Mouse (Mus musculus) small intestine, adult 10 weeks (tissue): ENCODE data around the gene Iqcf3. TPM values are rescaled to one million over a fixed set of nuclear protein-coding genes. Genes with fewer than 3 reads are reported as not detected.

Experiments used
- polyA plus RNA-seq: library from polyadenylated mRNA; stranded (reverse); fragments of 350-450 nt; fragmentation: Illumina TruSeq; extraction: RNeasy Lipid Tissue Mini Kit (QIAGEN cat#74804); gene quantifications from one replicate; pipeline ENCODE4 v1.2.3, GENCODE M21; 2014; ENCODE audit warnings: low replicate concordance

Gene Iqcf3
- 1.5 TPM for polyA plus RNA-seq

GRCm38 (mm10) chr9:106561531-106561930, at the start of gene Iqcf3:
Iqcf3 (minus strand) TSS chr9:106561631.

GRCm38 (mm10) chr9:106570896-106571295, 9.5 kb upstream of the Iqcf3 start, which contains the start of gene Iqcf4:
Iqcf4 (minus strand) TSS chr9:106570996.

DNA sequence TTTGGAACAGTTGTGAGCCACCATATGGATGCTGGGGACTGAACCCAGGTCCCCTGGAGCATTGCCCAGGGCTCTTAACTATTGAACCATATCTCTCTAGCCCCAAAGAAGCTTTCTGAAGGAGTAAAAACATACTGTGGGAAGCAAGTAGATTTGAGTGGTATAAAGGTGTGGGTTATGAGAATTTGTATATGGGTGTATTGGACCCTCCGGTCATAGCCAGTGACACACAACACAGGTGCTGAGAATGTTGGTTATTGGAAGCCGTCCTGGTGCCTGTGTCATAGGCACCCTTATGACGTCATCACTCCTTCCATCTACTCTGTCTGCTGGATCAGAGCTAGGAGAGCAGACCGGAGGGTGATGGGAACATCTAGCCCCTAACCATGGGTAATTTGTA, 47.2 kb downstream of the Iqcf3 start, which contains the start of gene Iqcf5:
Gene Iqcf5 (plus strand): TSS at position 301 of the 400 bp plus-strand sequence.

GRCm38 (mm10) chr9:106499667-106500066, 61.8 kb downstream of the Iqcf3 start, which contains the start of gene Iqcf1:
Iqcf1 (plus strand) TSS chr9:106499967.

DNA sequence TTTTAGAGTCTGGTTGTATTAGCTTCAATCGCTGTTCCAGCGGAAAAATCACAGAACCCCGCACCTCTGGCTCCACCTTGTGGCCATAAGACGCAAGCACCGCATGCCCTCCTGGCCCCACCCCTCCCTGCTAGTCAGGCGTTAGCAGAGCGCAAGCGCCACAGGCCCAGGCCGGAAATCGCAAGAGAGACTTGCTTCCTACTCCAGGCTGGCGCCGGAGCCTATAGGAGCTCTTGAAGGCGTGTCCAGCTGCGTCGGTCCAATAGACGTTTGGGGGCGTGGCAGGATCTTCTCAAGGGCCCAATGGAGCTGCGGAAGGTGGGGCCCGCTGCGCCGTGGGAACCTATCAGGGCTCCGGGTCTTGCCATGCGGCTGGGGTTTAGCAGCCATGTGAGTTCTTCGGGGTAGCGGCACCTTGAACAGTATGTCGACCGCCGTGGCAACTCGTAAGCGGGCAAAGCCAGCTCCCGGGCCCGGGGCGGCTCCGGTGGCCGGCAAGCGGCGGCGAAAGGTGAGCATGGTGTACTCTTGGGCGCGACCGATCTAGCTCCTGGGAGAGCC, 84.4 kb downstream of the Iqcf3 start, which contains the start of gene Parp3:
Gene Parp3 (minus strand): TSS at position 26 of the 561 bp plus-strand sequence.

DNA sequence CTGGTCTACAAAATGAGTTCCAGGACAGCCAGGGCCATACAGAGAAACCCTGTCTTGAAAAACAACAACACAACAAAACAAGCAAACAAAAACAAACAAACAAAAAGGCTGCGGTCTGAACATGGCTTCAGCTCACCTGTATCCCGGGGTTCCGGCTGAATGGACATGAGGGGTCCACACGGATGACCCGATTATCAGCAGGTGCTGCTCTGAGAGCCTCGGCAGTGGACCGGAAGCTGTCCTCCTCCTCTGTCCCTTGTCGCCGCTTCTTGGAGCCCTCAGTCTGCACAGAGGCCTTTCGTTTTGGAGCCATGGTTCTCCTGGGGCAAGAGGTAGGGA, 85.8 kb downstream of the Iqcf3 start, which contains the start of gene Rrp9:
Gene Rrp9 (plus strand): TSS at position 301 of the 339 bp plus-strand sequence.

GRCm38 (mm10) chr9:106465571-106466200, 95.7 kb downstream of the Iqcf3 start, which contains the start of gene Gpr62:
Gpr62 (minus strand) TSS chr9:106465938.

DNA sequence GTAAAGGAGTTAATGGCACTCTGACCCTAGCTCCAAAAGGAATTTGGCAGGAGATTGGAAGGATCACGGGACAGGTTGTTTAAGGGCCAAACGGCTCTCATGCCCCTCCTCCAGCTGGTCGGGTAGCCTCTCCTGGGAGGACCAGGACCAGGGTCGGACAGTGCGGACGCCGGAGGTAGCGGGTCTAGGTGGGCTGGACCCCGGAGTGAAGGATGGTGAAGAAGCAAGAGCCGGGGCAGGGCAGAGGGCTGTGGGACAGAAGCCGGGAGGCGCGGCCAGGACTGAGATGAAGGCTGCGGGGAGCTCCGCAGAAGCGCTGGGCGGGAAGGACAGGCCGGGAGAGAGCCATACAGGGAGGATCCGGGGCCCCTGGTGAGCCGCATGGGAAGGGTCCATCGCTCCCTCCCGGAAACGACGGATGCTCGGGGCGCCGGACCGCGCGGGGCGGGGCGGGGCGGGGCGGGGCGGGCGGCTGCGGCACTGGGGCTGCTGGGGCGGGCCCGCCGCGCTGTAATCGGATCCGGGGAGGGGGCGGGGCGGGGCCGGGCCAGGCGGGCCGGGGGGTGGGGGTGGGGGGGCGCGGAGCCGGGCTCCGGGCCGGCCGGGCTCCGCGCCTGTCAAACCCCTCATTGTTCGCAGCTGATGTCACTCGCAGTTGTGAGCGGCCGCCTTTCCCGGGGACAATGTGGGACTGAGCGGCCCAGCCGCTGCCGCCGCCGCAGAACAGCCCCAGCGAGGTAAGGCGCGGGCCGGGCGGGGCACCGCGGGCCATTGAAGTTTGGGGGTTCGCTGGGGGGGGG, 108.0 kb downstream of the Iqcf3 start, which contains the start of gene Pcbp4:
Gene Pcbp4 (plus strand): TSS at position 21 of the 800 bp plus-strand sequence.

Other genes with a start within 250 kb of the Iqcf3 start
- gene Dusp7, start 193.0 kb downstream of the Iqcf3 start, polyA plus RNA-seq: 5.7 TPM
- gene Rpl29, start 132.2 kb downstream of the Iqcf3 start, polyA plus RNA-seq: 5.7 TPM
- 7.4 TPM for gene Acy1, start 123.3 kb downstream of the Iqcf3 start, polyA plus RNA-seq
- 12.4 TPM for gene Abhd14b, start 114.2 kb downstream of the Iqcf3 start, polyA plus RNA-seq
- 1.6 TPM for gene Abhd14a, start 114.0 kb downstream of the Iqcf3 start, polyA plus RNA-seq
- gene Pcbp4, start 108.3 kb downstream of the Iqcf3 start, polyA plus RNA-seq: 0.63 TPM
- gene Gpr62, start 95.7 kb downstream of the Iqcf3 start, polyA plus RNA-seq: not detected
- gene Rrp9, start 85.7 kb downstream of the Iqcf3 start, polyA plus RNA-seq: not detected
- 5.5 TPM for gene Parp3, start 84.7 kb downstream of the Iqcf3 start, polyA plus RNA-seq
- not detected for gene Iqcf1, start 61.7 kb downstream of the Iqcf3 start, polyA plus RNA-seq
- gene Iqcf5, start 47.1 kb downstream of the Iqcf3 start, polyA plus RNA-seq: not detected
- not detected for gene Iqcf4, start 9.4 kb upstream of the Iqcf3 start, polyA plus RNA-seq
- not detected for gene Iqcf6, start 65.0 kb upstream of the Iqcf3 start, polyA plus RNA-seq
- not detected for gene Grm2, start 94.5 kb upstream of the Iqcf3 start, polyA plus RNA-seq
- gene Tex264, start 124.3 kb upstream of the Iqcf3 start, polyA plus RNA-seq: 3.5 TPM
- gene Rad54l2, start 227.6 kb upstream of the Iqcf3 start, polyA plus RNA-seq: 6.9 TPM